ENCODE assay signal across 12 mouse cellular contexts in genomic region chr17:47542061-47542460, GRCm38 (mm10). TPM values are rescaled to one million over a fixed set of nuclear protein-coding genes. Genes with fewer than 3 reads are reported as not detected.
DNase-seq lines count a peak whose midpoint lies in the region; ATAC-seq and TF ChIP-seq lines count a peak whose summit lies in the region.
"Had no signal": no experiment of that assay in that cellular context is flagged by ENCODE, and none has a peak within 500 bp of the region (broad histone marks: within the 10 kb centered on the region; RNA-seq: fewer than 3 reads in every experiment).

No protein-coding gene starts in this region.

- H3K27me3 ChIP-seq in heart, postnatal 0 days (ENCODE audit: control insufficient read depth, insufficient read depth, low read length): no peaks in the 10 kb centered on the region
- no peaks in the 10 kb centered on the region for H3K27me3 ChIP-seq in heart, embryonic 12.5 days (replicated peaks)
- no peaks in the 10 kb centered on the region for H3K27me3 ChIP-seq in liver, embryonic 13.5 days
- H3K27me3 ChIP-seq: Patski had no signal

- no peak overlapping the region for H3K4me3 ChIP-seq in heart, postnatal 0 days (ENCODE audit: low read depth, low read length)
- no peak overlapping the region for H3K4me3 ChIP-seq in heart, embryonic 12.5 days
- H3K4me3 ChIP-seq in brown adipose tissue, adult 24 weeks (ENCODE audit: insufficient read depth, low read depth, low read length): no peak overlapping the region
- H3K4me3 ChIP-seq in liver, embryonic 13.5 days (replicated peaks): no peak overlapping the region
- H3K4me3 ChIP-seq: heart, adult 2 months had no signal

- ATAC-seq in heart, postnatal 0 days (ENCODE audit: insufficient read depth, low read depth): no peak
- ATAC-seq in heart, embryonic 12.5 days (ENCODE audit: insufficient number of reproducible peaks, low FRiP score): no peak
- no peak for ATAC-seq in liver, embryonic 13.5 days (ENCODE audit: low read depth)
- ATAC-seq: intestine, postnatal 0 days; Patski had no signal

- peak overlapping the region; percentile 30; the same call in 1 of the 2 replicates for H3K27ac ChIP-seq in heart, postnatal 0 days (ENCODE audit: low read depth)
- H3K27ac ChIP-seq in heart, embryonic 12.5 days (ENCODE audit: poor library complexity, severe bottlenecking): no peak overlapping the region
- peak overlapping the region; percentile 80 for H3K27ac ChIP-seq in brown adipose tissue, adult 24 weeks (replicated peaks; ENCODE audit: low read depth, low read length)
- peak overlapping the region; percentile 53 for H3K27ac ChIP-seq in liver, embryonic 13.5 days
- H3K27ac ChIP-seq: heart, adult 2 months had no signal

- H3K4me2 ChIP-seq in heart, postnatal 0 days (ENCODE audit: low read depth, low read length): no peak overlapping the region
- no peak overlapping the region for H3K4me2 ChIP-seq in heart, embryonic 12.5 days
- H3K4me2 ChIP-seq in liver, embryonic 13.5 days: no peak overlapping the region

- 63% methylated on average over 3 of the region's 5 CpGs for WGBS in heart, postnatal 0 days
- WGBS in heart, embryonic 12.5 days: 77% methylated on average over 2 of the region's 5 CpGs
- 21% methylated on average over 5 of the region's 5 CpGs for WGBS in liver, embryonic 13.5 days (ENCODE audit: insufficient replicate concordance)

- H3K9me3 ChIP-seq in heart, postnatal 0 days (replicated peaks; ENCODE audit: control insufficient read depth, low read length): no peaks in the 10 kb centered on the region
- H3K9me3 ChIP-seq in heart, embryonic 12.5 days (replicated peaks): no peaks in the 10 kb centered on the region
- no peaks in the 10 kb centered on the region for H3K9me3 ChIP-seq in liver, embryonic 13.5 days (replicated peaks)

- DNase-seq in heart, postnatal 0 days (ENCODE audit: low spot score): no peak
- DNase-seq in liver, embryonic 13.5 days: no peak
- peak; percentile 92 for DNase-seq in thymus, postnatal 14 days
- no peak for DNase-seq in kidney, adult 9 months
- no peak for DNase-seq in frontal cortex, postnatal 14 days (ENCODE audit: low spot score in 2 of 2)
- DNase-seq in layer of hippocampus, adult 11-12 months (ENCODE audit: low spot score): no peak
- DNase-seq: cerebellum, adult 18-20 months had no signal

- no peak for TF ChIP-seq CTCF in heart, postnatal 0 days (IDR thresholded peaks at IDR 0.05; ENCODE audit: low read depth)

- TF ChIP-seq EP300 in heart, postnatal 0 days (IDR thresholded peaks at IDR 0.05; ENCODE audit: low read depth): no peak

- no peak overlapping the region for H3K9ac ChIP-seq in heart, postnatal 0 days (replicated peaks; ENCODE audit: low read depth, low read length)
- H3K9ac ChIP-seq in heart, embryonic 12.5 days: no peak overlapping the region
- peak overlapping the region; percentile 36 for H3K9ac ChIP-seq in liver, embryonic 13.5 days

- H3K36me3 ChIP-seq in heart, postnatal 0 days (replicated peaks; ENCODE audit: control insufficient read depth, insufficient read depth, low read length): no peaks in the 10 kb centered on the region
- no peaks in the 10 kb centered on the region for H3K36me3 ChIP-seq in heart, embryonic 12.5 days
- no peaks in the 10 kb centered on the region for H3K36me3 ChIP-seq in liver, embryonic 13.5 days

- H3K4me1 ChIP-seq in heart, postnatal 0 days (ENCODE audit: control insufficient read depth, insufficient read depth): 0 out of 2 replicates have a peak, but pooled peaks cover 6% of the 10 kb centered on the region
- H3K4me1 ChIP-seq in heart, embryonic 12.5 days (replicated peaks): peaks cover 4% of the 10 kb centered on the region
- H3K4me1 ChIP-seq in brown adipose tissue, adult 24 weeks (ENCODE audit: control insufficient read depth, insufficient read depth, insufficient read length, low read length): peaks cover 11% of the 10 kb centered on the region
- peaks cover 60% of the 10 kb centered on the region for H3K4me1 ChIP-seq in liver, embryonic 13.5 days (replicated peaks)

RNA-seq across cellular contexts. Expression of gene Ccnd3, which starts 37.2 kb away (rescaled TPM):
- total RNA-seq in heart, postnatal 0 days (2014; rRNA removed; ENCODE audit: low replicate concordance): 231 and 248 TPM in 2 replicates
- polyA plus RNA-seq in heart, postnatal 0 days (2015; fragmentation: Nextera tagmentation; extraction: Ambion mirVana): 180 and 187 TPM in 2 replicates
- polyA plus RNA-seq in heart, embryonic 12.5 days (2016; fragmentation: Nextera tagmentation; extraction: Ambion mirVana): 533 and 538 TPM in 2 replicates
- 40.4 and 48.4 TPM in 2 replicates for polyA plus RNA-seq in brown adipose tissue, adult 24 weeks (2012; ENCODE audit: insufficient read depth, insufficient read length, missing spikeins)
- 387 and 400 TPM in 2 replicates for polyA plus RNA-seq in liver, embryonic 13.5 days (2015; fragmentation: Nextera tagmentation; extraction: Ambion mirVana)

RNA-seq across cellular contexts. Expression of gene Taf8, which starts 40.0 kb away (rescaled TPM):
- total RNA-seq in heart, postnatal 0 days (2014; rRNA removed; ENCODE audit: low replicate concordance): 14.7 and 26.4 TPM in 2 replicates
- 11.5 and 11.9 TPM in 2 replicates for polyA plus RNA-seq in heart, postnatal 0 days (2015; fragmentation: Nextera tagmentation; extraction: Ambion mirVana)
- 21.1 and 22.1 TPM in 2 replicates for polyA plus RNA-seq in heart, embryonic 12.5 days (2016; fragmentation: Nextera tagmentation; extraction: Ambion mirVana)
- 6.8 and 8.9 TPM in 2 replicates for polyA plus RNA-seq in brown adipose tissue, adult 24 weeks (2012; ENCODE audit: insufficient read depth, insufficient read length, missing spikeins)
- 14.4 and 14.5 TPM in 2 replicates for polyA plus RNA-seq in liver, embryonic 13.5 days (2015; fragmentation: Nextera tagmentation; extraction: Ambion mirVana)
